Mouse (Mus musculus) splenic B cell, adult 2 months (primary cell): ENCODE data around the gene Gm26920.

Source experiments
- DNase-seq: peaks from one replicate; pipeline ENCODE4 v3.0.0-alpha.2; 2011; ENCODE audit warnings: low read depth, low spot score
- H3K27me3 ChIP-seq: 2 replicates; pipeline ENCODE4 v1.6.1; 2012; ENCODE audit warnings: mild to moderate bottlenecking, low read length, moderate library complexity, mixed read lengths; ENCODE audit not compliant: control insufficient read depth, poor library complexity, insufficient read depth, severe bottlenecking
- H3K36me3 ChIP-seq: 2 replicates; pipeline ENCODE4 v1.6.1; 2012; ENCODE audit warnings: mild to moderate bottlenecking, low read length, moderate library complexity, mixed read lengths; ENCODE audit not compliant: control insufficient read depth, poor library complexity, insufficient read depth, severe bottlenecking

Gene Gm26920

DNA sequence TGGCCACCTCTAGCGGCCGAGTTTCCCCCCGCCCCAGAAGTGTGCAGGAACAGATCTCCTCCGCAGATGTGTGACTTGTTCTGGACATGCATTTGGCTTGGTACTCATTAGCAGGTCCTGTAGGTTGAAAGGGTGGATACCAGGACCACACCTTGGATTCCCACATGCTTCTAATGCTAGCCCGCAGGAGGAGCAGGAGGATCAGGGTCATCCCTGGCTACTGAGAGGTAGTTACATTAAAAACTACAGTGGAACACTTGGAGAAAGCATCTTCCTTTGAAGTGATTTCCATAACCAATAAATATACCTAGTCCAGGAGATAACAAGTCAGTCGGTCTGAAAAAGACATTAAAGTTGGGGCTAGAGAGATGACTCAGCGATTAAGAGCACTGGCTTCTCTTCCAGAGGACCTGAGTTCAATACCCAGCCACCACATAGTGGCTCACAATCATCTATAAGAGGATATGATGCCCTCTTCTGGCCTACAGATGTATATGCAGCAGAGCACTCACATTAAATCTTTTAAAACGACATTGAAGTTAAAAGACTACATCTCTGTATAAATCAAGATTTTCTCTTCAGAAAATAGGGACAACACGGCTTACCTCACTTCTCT, 868 bp upstream of the Gm26920 start:
- Histone ChIP-seq H3K36me3 (no peaks in the 10 kb centered on the region; the same call in 1 of the 2 replicates), H3K27me3 (no peaks in the 10 kb centered on the region)
- DNase-seq, result peak; percentile 71

DNA sequence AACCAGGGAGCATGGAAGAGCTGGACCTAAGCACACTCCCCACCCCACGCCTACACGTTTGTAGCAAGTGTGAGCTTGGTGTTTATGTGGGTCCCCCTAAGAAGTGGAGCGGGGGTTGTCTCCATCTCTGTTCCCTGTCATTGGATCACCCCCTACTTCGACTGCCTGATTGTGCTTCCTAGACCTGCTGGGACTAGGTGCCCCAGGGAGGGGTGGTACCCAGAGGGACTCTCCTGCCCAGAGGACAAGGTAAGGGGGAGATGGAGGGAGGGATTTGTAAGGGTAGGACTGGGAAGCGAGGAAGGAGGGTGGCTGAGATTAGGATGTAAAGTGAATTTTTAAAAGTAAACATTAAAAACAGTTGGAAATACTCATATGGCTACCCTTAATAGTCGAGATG, 805 bp downstream of the Gm26920 start:
- Histone ChIP-seq H3K27me3 (no peaks in the 10 kb centered on the region), H3K36me3 (0 out of 2 replicates have a peak, but pooled peaks cover 1% of the 10 kb centered on the region)
- DNase-seq, result no peak

DNA sequence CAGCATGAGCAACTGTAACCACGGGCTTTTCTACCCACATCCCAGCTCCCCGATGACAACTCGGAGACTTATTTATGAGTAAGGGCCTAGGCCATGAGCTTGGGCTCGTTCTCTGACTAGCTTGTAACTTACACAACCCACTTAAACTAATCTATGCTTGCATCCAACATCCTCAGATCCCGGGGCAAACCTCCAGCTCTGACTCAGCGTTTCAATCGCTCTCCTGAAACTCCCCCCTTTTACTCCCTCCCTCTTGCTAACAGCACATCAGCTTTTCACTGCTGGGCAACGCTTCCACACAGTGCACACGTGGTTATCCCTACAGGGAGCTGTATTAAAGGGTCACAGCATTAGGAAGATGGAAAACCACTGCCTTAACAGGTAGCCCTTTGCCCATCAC, 3.7 kb downstream of the Gm26920 start:
- Histone ChIP-seq H3K36me3 (0 out of 2 replicates have a peak, but pooled peaks cover 1% of the 10 kb centered on the region), H3K27me3 (no peaks in the 10 kb centered on the region)
- DNase-seq, result no peak

DNA sequence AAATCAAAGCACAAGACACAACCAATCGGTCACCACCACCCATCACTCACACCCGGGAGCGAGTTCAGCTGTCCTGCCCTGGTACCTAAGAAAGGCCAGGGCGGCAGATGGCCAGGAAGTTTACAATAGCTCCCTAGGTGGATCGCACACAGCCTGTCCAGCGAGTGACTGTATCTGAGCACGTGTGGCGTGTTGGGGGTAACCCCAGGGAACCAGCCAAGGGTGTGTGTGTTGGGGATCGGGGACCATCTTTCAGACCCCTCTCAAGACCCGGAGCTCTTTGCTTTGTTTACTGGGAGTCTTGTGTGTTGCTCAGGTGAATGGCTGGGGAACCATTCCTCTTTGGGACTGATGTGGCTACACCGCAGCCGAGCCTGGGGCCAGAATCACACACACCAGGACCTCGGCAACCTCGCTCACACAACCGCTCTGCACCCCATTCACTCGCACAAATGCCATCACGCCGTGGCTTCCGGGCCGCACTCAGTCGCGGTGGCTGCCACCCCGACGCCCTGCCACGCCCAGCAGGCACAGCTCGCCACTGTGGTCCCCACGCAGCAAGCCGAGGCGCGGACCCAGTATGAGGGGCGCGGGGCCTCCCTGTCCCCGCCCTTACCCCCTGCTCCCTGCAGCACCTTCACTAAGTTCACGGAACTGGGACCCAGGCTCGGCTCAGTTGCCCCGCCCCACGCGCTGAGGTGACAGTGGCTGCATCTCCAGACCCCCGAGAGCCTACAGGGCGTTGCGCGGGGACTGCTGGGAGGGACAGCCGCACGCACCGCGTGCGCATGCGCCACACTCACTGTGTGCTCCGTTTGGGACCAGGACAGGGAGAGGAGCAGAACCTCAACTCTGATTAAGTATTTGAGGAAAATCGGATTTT, 17.8 kb downstream of the Gm26920 start, which contains the start of gene Zfp82:
TSS of gene Zfp82 (minus strand) at position 755 of the 883 bp plus-strand sequence.
- Histone ChIP-seq H3K36me3 (peaks cover under 1% of the 10 kb centered on the region; the same call in 1 of the 2 replicates), H3K27me3 (no peaks in the 10 kb centered on the region)
- DNase-seq, result peak; percentile 90

DNA sequence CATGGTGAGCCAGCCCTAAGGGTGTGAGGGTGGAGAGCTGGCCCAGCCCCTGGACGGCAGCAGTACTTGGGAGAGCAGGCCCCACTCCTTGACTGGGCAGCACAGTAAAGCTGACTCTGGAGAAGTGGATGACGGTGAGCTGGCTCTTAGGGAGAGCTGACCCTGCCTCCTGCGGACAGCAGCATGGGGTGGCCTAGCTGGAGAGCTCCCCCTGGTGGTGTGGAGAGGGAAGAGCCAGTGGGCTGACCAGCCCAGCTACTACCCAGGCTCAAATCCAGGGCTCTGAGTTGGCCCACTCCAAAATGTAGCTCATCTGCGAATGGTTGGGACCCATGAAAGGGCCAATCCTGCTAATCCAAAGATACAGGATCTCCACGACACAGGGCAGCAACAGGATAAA, 25.6 kb downstream of the Gm26920 start:
- Histone ChIP-seq H3K36me3 (peaks cover 7% of the 10 kb centered on the region; the same call in 1 of the 2 replicates), H3K27me3 (no peaks in the 10 kb centered on the region)
- DNase-seq, result no peak

DNA sequence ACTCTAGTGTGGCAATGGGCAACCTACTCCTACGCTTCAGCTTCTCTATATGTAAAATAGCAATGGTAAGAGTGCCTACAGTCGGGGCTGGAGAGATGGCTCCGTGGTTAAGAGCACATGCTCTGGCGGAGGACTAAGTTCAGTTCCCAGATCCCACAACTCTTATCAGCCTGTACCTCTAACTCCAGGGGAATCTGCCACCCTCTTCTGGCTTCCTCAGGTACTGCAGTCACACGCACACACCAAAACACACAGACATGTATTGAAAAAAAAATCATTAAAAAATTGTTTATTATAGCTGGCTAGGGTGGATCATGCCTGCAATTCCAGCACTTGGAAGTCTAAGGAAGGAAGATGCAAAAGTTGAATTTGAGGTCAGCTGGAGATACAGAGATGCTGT, 27.7 kb downstream of the Gm26920 start:
- H3K27me3 ChIP-seq, result no peaks in the 10 kb centered on the region
- peak; percentile 31 for DNase-seq
- peaks cover 7% of the 10 kb centered on the region; the same call in 1 of the 2 replicates for H3K36me3 ChIP-seq

DNA sequence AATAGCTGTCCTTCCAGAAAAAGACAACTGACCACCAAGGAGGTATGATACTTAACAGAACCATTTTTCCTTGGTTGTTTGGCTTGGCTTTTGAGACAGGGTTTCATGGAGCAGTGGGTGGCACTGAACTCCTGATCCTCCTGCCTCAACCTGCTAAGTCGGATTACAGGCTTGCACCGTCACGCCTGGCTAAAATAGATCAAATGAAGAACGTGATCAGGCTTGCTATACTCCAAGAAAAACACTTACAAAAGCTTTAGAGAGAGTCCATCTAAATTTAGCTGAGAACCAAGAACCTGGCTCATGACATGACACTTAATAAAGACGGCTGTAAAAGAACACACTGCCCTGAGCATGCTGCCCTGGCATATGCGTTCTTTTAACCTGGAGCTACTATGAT, 29.9 kb downstream of the Gm26920 start:
- no peak for DNase-seq
- Histone ChIP-seq H3K27me3 (no peaks in the 10 kb centered on the region), H3K36me3 (peaks cover 9% of the 10 kb centered on the region)

DNA sequence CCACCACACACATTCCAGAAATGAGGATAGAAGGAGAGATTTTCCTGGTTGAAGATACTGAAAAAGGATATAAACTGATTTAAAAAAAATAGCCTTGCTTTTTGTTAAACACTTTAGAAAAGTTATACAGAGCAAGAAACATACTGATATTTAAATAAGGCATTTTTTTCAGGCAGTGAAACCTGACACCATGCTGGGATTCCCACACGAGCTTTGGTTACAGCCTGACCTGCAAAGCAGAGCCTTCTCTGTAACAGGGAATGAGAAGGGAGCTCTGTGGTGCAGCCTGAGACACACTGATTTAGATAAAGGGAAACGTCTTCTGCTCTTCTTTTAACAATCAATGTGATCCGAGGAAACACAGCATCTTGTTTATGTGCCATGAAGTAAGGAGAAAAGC, 36.6 kb downstream of the Gm26920 start:
- Histone ChIP-seq H3K36me3 (peaks cover 8% of the 10 kb centered on the region), H3K27me3 (no peaks in the 10 kb centered on the region)
- no peak for DNase-seq

DNA sequence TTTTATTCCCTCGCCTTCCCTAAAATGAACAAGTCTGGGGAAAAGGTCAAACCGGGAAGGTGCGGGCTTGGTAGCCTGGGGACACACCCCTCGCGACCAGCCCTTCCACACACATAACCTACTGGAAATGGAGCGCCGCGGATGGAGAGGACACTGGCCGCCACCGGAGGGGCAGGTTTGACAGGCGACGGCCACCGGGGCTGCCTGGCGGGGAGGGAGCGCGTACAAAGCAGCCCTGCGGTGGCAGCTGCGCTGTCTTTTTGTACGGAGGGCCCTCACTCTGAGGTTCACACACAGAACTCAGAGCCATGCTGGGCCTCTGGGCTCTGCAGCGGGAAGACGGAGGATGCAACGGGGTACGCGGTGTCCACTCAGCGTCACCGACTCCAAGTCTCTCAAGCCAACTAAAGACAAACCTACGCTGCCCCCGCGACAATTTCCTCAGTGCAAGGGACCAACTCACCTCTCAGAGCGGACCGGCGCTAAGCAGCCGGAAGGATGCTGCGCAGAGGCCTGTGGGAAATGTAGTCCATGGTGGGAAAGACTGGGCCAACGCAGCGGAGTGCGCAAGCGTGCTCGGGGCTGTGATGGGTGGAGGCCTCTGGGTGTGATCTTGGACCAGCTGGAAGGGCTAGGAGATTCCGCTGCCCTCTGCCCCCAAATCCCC, 39.2 kb downstream of the Gm26920 start, which contains the start of gene Zfp14:
TSS of gene Zfp14 (minus strand) at position 499 of the 667 bp plus-strand sequence.
- peak; percentile 89 for DNase-seq
- H3K36me3 ChIP-seq, result peaks cover 2% of the 10 kb centered on the region; the same call in 1 of the 2 replicates
- no peaks in the 10 kb centered on the region for H3K27me3 ChIP-seq

DNA sequence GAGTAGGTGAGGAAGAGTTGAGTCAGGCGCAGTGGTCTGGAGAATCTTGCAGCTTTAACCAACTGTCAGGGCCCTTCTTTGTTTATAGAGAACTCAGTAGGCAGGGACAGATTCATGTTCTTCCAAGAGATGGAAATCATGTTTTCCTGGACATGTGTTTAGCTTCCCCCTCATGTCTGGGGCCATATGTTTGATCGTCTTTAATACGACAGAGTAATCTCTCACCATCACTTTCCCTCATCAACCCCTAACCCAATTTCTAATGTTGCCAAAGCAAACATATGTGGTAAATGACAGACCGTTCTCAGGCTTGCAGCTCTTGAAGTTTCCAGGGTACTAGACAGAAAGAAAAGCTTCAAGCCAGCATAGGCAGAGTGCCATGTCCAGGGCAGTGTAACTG, 42.1 kb downstream of the Gm26920 start:
- Histone ChIP-seq H3K27me3 (no peaks in the 10 kb centered on the region), H3K36me3 (no peaks in the 10 kb centered on the region)
- no peak for DNase-seq

DNA sequence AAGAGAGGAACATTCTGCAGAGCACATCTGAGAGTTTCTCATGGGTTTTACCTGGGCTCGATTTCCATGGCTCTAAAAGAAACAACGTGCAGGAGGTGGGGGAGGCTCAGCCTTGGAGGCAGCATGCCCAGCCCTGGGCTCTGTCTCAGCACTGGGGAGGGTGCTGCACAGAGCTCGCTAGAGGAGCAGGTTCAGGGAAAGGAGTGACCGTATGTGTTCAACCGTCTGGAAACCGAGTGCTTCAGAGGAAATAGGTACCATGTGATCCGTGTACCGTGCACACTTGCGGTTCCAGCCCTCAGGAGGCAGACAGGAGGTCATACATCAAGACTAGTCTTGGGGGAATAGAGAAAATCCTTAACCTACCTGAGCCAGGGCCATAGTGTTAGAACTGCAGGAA, 45.9 kb downstream of the Gm26920 start:
- no peaks in the 10 kb centered on the region for H3K36me3 ChIP-seq
- peak; percentile 64 for DNase-seq
- no peaks in the 10 kb centered on the region for H3K27me3 ChIP-seq

DNA sequence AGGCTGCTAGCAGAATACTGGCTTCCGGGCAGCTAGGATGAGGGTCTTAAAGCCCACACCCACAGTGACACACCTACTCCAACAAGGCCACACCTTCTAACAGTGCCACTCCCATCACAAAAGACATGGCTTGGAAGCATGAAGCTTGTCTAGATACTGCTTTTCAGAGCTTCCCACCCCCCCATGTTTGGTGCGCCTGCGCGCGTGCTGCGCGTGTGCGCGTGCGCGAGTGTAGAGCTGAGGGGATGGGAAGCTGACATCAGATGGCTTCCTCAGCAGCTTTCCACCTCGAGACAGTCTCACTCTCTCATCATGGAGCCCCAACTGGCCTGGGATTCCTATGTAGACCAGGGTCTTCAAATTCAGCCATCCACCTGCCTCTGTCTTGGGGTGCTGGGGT, 55.9 kb downstream of the Gm26920 start:
- H3K36me3 ChIP-seq, result no peaks in the 10 kb centered on the region
- no peak for DNase-seq
- no peaks in the 10 kb centered on the region for H3K27me3 ChIP-seq

DNA sequence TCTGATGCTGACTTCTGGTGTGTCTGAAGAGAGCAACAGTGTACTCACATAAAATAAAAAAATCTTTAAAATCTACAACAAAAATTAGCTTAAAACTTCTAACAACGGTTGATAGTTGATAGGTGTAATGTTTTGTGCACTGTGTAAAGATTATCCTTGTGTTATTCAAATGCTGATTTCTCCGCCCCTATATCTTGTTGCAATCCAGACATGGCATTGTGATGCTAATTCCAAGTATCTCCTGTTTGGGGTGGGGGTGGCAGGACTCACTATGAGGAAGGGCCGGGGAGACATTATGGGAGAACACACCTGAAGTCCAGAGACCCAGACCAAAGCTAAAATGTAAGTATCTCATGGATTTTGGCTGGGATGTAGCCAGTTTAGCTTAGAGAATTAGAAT, 58.8 kb downstream of the Gm26920 start:
- no peak for DNase-seq

DNA sequence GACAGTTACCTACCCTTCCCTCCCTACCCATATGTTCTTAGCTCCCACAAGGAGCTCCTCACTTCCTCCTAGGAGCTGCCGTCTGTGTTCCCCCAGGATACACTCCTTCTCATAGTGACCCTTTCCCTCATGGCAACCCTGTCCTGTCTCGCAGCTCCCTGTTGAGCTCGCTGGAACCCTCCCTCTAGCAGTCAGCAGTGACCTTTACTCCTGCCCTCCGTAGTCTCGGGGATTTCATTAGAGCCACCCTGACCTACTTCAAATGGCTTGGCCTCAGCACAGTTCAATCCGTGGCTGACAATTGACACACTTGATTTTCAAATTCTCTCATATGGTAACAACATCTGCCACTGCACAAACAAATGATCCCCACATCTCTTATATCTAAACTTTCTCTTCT, 59.5 kb downstream of the Gm26920 start:
- Histone ChIP-seq H3K27me3 (no peaks in the 10 kb centered on the region), H3K36me3 (no peaks in the 10 kb centered on the region)
- DNase-seq, result no peak

More for the DNA sequence above, 58.8 kb downstream of the Gm26920 start:
- Histone ChIP-seq H3K36me3 (no peaks in the 10 kb centered on the region), H3K27me3 (no peaks in the 10 kb centered on the region)

DNA sequence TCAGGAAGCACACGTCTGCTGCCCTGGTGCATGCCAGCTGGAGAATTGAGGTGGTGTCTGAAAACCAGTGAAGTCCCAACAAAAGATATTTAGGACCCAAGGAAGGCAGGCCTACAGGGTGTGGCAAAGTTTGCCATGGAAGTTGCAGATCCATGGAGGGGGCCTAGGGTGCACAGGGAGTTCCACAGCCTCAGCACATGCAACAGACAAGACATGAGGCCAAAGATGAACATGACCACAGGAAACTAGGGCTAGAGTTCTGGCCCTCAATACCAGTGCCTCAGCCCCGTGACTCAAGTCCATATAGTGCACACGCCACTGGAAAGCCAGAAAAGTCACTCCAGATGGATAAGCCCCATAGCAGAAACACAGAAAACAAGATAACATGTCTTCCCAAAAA, 61.6 kb downstream of the Gm26920 start:
- H3K36me3 ChIP-seq, result 0 out of 2 replicates have a peak, but pooled peaks cover 3% of the 10 kb centered on the region
- no peaks in the 10 kb centered on the region for H3K27me3 ChIP-seq
- DNase-seq, result no peak
